Mouse (Mus musculus) left cerebral cortex, postnatal 4 days (tissue): ENCODE measurements around the gene Spsb1. TPM values are rescaled to one million over a fixed set of nuclear protein-coding genes. Genes with fewer than 3 reads are reported as not detected.
A peak's percentile ranks its signal among the peaks of the same experiment; 100 is the strongest.

ENCODE experiments used
- DNase-seq: peaks from one replicate; pipeline ENCODE4 v3.0.0-alpha.2; 2022
- intact Hi-C: fragments of 180-260 bp; cut with DNase I; formaldehyde crosslinking; loops from one replicate; pipeline ENCODE4 v1.15.1; 2025
- total RNA-seq, 2 experiments: library from RNA; stranded (reverse); gene quantifications; 2 replicates each; pipeline ENCODE4 v1.2.3; 2021

The Spsb1 gene
- total RNA-seq, 2 experiments from 2014 or later = 13.9 to 15.3 TPM

DNA sequence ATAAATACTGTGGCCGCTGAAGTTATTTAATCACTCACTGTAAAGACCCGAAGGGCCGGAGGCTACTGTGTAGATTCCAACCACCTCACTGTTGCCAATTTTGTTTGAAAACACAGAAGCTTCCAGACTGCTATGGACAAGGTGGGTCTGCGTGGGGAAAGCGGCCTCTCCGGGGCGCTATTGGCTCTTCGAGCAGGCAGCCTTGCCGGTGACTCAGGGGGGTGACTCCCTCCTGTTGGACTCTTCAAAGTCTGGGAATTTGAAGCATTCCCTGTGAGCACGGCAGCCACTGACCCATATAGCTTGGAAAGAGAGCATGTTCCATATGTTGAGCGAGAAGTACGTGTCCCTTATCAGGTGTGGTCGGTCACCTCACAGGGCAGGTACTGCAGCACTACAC lies 1.2 kb upstream of the Spsb1 start:
- no peak for DNase-seq
- intact Hi-C loops = loop anchor here (10.0 kb wide), 1 partner anchor 101 kb away; no protein-coding TSS in a partner anchor

DNA sequence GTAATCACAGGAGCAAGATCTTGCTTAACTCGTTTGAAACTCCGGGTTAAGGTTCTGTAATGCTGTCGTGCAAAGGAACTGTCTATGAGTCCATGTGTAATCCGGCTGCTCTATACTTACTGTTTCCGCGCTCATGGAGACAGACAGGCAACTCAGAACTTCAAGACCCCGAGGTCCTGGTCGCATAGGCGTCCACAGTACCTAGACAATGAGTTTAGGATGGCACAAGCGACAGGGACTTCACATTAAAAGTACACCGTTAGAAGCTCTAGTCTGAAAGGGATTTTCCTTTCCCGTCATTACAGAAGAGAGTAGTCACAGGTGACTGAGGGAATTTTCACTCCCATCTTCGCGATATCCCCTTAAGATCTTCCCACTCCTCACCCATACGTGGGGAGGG lies 788 bp upstream of the Spsb1 start:
- intact Hi-C loops = loop anchor here (10.0 kb wide), 1 partner anchor 101 kb away; no protein-coding TSS in a partner anchor
- DNase-seq = no peak

DNA sequence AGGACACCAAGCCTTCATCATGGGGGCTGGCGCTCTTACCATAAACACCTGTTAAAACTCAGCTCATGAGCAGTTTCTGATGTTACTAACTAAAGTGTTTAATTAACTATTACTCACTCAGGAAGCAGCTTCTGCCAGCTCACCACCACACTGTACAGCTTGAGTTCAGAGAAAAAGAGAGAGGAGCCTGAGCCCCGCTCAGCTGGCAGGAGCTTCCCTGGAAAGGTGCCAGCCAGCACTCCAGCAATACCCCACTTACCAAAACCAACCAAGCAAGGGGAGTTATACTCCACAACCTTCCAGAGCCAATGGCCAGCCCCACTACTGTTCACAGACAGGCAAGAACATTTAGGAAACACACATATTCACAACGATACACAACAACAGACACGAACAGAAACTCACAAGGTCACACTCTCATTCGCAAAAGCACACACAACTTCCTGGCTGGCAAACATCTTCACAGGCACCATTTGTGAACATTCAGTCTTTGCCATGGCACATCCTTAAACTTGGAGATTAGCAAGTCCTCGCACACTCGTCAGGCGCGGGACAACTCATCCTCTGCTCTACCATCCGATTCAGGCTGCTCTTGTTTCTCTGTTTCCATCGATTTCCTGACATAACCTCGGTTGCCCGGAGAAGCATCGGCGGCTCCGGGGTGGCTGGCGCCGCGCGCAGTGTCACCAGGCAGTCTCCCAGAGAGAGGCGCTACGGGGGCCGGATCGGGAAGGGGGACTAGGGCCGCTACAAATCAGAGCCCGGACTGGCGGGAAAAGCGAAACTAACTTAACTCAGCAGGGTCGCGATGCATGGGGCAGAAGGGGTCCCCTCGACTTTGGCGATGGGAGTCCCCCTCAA lies 992 bp downstream of the Spsb1 start:
- intact Hi-C loops = loop anchor here (10.0 kb wide), 1 partner anchor 99 kb away; no protein-coding TSS in a partner anchor
- DNase-seq = peak; percentile 79

DNA sequence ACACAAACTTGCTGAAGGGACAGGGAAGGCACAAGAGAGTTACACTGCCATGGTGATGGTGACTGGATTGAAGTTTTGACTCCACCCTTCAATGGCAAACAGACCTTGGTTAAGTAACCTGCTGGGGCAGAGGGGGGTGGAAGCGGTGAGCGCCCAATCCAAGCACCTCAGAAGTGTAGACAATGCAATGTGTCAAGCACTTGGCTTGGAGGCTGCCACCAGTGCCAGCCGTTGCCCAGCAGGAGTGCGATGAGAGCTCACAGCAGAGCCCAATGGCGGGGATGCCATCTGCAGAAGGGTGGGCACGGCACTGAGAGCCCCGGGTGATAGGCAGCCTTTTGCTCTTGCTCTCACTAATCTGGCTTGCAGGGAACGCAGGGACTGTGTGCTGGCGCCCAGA lies 2.6 kb downstream of the Spsb1 start:
- intact Hi-C loops = loop anchor here (10.0 kb wide), 1 partner anchor 97 kb away; no protein-coding TSS in a partner anchor
- DNase-seq = peak; percentile 74

DNA sequence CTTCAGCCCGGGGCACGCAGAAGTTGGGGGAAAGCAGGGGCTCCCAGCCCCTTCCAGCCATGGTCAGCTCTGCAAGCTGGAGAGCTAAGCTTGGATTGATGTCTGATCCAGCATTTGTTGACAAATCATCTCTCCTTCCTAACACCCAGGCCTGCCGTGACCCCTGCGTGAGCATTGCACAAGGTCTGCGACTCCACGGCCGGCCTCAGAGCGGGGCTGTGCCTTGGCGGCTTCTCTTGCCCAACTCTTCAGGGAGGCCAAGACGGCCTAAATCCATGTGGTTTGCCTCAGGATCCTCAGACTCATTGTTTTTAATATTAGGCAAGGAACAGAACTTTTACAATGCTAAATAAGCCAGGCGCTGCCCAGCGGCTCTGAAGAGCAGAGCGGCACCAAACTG lies 3.6 kb downstream of the Spsb1 start:
- no peak for DNase-seq
- intact Hi-C loops = loop anchor here (10.0 kb wide), 1 partner anchor 96 kb away; no protein-coding TSS in a partner anchor

DNA sequence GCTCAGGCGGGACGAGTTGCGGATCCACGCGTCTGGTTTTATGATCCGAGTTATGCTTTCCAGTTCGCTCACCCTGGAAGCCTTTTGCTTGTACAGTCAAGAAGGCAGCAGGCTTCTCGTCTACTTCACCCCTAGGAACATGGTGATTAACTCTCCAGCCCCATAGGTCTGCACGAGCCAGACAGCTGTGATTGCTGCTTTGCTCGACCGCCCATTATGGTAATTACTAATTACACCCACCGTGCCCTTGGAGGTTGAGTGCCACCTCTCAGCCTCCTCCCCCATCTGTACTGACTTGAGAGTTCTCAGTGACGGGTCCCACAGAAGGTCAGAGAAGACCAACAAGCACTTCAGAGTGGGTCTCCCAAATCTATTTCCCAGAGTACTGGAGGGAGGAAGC lies 5.2 kb downstream of the Spsb1 start:
- DNase-seq = no peak
- intact Hi-C loops = loop anchor here (10.0 kb wide), 1 partner anchor 95 kb away; no protein-coding TSS in a partner anchor

DNA sequence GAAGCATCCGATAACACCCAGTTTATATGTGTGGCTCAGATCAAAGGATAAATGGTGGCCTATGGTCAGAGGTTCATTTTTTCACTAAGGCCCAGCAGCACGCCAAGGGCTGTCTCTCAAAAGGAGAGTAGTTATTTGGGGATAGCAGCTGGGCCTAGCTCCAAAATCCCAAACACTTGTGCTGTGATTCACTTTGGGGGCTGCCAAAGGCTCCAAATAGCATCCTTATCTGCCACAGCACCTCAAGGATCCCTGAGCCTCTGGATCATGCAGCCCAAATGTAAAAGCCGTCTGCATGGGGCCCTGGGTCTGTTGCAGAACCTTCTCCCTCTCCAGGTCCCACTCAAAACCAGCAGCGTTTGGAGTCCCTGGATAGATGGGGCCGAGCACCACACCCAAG lies 6.7 kb downstream of the Spsb1 start:
- DNase-seq = no peak
- intact Hi-C loops = no loop called here

DNA sequence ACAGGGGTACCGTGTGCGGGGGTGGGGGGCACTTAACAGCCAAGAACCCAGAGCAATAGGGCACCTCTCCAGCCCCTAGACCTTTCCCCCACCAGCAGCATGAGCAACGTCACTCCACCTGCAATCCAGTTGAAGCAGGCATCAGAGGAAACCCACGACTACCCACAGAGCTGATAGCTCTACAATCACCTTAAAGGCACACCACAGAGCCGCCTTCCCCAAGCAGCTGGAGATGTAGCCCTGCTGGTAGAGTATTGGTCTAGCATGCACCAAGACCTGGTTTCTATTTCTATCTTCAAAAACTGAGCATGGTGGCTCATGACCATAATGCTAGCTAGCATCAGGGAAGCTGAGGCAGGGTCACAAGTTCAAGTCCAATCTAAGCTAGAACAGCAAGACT lies 7.4 kb downstream of the Spsb1 start:
- DNase-seq = no peak
- intact Hi-C loops = no loop called here

DNA sequence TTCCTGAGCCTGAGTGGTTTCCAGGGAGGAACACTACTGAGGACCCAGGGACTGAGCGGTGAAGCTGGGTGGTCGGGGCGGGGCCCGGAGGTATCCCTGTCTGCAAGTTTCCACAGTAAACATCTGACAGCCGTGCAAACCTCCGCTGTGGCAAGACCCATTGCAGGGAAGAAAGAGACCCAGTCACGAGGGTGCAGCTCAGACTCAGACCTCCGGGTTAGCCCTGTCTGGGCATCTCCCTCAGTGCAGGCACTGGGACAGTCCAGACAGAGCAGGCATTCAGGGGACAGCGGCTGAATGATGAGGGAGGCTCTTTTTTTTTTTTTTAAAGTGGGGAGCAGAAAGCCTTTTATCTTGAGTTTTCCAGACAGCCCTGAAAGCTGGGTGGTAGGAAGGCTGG lies 9.6 kb downstream of the Spsb1 start:
- intact Hi-C loops = no loop called here

DNA sequence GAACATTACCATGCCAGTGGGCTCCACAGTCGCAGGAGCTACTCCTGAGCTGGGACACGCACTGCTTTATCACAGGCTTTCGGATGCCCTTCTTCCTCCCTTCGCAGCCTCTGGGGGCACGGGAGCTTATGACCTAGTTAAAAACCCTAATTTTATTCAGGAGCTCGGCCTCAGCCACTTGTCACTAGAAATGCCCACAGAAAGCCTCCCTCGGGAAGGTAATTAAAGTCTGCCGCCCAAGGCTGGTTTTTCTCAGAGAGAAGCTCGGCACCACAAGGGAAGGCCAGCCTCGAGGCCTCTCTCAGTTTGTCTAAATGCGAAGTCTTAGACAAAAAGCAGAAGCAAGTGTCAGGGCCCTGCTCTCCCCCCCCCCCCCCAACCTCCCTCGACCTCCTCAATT lies 10.6 kb downstream of the Spsb1 start:
- intact Hi-C loops = no loop called here
- DNase-seq = no peak

More for the DNA sequence above, 9.6 kb downstream of the Spsb1 start:
- no peak for DNase-seq

DNA sequence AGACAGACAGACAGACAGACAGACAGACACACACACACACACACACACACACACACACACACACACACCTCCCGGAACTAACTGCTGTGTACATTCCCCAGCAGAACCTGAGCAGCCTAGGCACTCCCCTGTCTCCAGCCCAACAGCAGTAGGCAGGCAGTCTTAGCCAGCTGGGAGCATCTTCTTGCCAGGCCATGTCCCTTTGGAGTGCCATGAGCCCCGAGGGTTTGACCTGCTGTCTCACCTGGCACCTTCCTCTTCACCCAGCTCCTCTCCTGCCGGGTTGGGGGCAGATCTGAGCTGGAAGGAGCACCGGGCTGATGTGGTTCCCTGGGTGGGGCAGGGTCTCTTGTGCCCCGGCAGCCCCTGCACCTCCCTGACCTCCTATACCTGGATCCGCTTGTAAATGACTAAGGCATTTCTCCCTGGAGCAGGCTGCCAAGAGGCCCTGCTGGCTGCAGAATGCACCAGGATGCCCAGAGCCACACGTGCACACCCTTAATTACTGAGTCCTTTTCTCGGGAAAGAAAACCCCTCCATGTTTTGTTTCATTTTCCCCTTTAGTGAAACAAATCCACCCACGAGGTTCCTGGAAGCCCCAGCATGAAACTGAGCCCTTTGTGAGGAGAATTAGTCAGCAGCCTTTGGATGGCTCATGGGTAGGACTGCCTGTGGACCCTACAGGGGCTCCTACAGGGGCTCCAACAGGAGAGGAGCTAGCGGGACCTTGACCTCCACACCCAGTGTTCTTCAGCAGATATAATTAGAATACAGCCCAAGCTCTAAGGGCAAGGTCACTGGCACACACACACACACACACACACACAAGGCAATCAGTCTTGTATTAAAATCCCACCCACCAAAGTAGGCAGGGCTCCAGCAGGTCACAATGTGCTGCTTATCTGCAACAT lies 11.8 kb downstream of the Spsb1 start:
- DNase-seq = no peak
- intact Hi-C loops = no loop called here

DNA sequence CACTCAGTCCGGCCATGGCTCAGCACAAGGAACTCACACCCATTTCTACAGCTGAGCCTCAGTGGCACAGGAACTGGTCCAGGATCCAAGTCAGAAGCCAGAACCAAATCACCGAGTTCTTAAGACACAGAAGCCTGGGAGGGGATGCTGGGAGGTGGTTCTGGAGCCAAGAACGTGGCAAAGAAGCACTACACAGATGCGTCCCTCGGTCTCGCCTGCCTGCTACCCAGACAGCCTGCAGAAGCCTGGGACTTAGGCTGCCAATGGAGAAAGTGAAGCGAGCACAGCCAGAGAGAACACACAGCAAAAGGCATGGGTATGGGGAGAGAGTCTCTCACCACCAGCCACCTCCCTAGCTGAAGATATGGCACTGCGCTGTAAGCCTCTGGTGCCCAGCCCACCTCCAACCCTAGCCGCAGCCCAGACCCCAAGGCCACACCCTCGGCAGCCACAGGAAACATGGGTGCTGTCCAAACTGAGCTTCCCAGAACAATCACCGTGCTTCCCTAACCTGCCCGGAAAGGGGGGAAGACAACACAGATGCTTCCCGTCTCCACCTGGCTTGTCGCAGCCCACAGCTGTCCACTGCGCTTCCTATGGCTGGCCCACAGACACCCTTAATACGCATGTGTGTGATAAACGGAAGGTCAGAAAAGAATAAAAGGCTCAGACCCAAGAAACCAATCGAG lies 13.6 kb downstream of the Spsb1 start:
- intact Hi-C loops = no loop called here
- no peak for DNase-seq

DNA sequence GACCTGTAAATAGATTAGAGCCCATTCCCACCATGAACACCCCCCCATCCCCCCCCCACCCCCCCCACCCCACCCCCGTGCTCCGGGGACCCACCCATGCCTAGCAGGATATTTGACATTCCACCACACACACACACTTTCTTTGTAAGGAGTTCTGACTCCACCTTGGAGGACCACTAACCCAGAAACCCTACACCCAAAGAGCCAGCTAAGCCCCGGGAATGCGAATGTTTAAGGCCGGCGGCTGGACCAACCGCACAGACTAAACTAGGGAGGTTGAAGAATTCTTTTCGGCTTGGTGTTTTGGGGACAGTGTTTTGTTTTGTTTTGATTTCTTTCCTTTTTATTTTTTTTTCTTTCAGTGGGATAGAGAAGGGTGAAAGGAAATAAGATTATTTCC lies 16.1 kb downstream of the Spsb1 start:
- no peak for DNase-seq
- intact Hi-C loops = no loop called here

DNA sequence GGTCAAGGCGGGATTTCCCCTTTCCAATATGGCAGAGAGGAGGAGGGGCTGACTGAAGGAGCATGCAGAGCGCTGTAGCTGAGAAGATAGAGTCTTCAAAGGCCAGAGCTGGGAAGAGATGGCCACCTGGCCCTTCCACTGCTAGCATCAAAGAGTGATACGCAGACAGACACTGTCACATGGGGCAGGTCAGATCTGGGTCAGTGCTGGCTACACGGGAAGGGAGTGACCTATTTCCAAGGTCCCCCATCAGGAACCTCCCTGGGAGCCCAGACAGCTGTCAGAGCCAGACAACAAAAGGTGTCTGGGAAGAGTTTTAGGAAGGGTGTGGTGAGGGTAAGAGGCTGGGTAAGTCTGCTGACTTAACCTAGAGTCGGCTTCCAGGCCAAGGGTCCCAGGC lies 17.9 kb downstream of the Spsb1 start:
- intact Hi-C loops = no loop called here
- DNase-seq = no peak

DNA sequence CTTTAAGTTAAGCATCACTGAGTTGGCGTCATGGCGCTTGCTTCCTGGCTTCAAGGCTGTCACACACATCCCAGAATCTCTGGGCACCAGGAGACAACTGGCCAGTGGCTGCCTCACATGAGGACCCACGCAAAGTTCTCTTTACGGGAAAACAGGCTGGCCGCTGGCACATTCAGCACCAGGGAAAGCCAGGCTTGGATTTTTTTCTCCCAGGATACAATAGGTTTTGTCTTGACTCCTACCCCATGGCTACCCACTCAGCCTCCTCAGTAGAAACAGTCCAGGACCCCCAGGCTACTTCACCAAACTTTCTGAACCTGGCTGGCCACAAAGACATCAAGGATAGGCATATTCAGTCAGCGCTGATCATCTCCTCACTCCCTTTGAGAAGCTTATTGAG lies 19.4 kb downstream of the Spsb1 start:
- DNase-seq = no peak
- intact Hi-C loops = no loop called here

DNA sequence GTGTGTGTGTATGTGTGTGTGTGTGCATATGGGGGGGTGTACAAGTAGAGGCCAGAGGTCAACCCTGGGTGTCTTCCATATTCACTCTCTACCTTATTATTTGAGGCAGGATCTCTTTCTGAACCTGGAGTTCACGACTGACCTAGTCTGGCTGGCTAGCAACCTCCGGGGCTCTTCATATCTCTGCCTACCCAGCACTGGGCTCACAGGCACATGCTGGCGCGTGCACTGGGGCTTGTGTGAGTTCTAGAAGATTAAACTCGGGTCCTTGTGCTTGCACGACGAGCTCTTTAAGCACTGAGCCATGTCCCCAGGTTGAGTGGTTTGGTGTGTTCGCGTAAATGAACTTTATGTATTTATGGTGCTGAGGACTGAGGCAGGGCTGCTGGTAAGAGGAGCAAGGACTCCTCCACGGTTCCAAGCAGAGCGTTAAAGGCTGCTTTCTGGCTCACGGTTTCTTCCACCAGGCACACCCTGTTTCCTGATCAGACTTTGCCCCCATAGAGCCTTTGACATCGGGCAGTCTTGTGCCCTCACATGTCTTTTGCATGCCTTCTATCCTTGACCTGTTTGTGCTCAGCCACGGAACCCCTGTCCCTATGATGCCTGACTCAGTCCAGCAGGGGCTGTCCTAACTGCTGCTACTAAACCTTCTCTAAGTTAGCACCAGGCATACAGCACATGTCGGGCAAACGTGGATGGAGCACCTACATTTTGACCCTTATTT lies 21.2 kb downstream of the Spsb1 start:
- DNase-seq = no peak
- intact Hi-C loops = no loop called here

DNA sequence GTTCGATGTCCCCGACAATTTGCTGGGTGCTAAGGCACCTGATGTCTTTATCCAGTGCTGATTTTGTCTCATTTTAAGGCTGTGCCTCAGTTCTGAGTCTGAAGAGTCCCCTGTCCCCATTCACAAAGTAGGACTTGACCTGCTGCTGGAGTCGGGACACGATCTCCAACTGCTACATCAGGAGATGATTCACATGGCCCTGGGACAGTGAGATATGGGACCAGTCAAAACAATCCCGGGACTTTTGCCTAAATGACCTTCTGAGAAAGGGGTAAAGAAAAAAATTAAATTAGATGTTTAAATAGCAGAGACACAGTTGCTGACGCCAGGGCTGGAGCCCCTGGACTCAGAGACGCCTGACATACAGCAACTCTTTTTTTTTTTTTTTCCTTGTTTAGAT lies 21.8 kb downstream of the Spsb1 start:
- no peak for DNase-seq
- intact Hi-C loops = no loop called here

DNA sequence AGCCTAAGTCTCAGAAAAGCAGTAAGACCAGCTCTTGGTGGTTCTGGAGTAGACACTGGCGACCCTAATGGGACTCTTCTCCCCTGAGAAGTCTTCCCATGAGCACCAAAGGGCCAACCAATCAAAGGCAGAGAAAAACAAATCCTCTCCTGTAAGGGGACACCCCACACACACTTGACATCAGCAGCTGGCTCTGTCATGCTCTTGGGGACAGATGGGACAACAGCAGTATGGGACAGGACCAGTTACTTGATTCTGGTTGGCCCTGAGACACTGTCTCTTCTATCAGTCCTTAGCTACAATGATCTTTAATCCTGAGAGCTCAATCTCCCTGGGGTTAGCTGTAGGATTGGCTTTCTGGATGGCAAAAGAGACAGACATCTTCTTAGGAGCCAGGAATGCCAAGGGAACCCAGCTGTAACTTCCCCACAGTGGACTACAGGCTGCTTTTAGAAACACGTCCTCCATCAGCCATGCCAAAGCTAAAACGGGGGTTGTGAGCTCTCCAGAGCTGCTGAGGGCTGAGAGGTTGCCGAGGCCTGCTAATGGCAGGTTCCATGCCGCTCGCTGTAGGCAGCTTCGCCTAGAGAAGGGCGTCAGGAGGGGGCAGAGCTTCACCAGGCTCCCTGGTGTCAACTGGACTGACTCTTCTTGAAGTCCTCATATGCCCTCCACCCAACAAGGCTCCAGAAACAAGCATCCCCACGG lies 22.6 kb downstream of the Spsb1 start:
- intact Hi-C loops = no loop called here
- DNase-seq = no peak

DNA sequence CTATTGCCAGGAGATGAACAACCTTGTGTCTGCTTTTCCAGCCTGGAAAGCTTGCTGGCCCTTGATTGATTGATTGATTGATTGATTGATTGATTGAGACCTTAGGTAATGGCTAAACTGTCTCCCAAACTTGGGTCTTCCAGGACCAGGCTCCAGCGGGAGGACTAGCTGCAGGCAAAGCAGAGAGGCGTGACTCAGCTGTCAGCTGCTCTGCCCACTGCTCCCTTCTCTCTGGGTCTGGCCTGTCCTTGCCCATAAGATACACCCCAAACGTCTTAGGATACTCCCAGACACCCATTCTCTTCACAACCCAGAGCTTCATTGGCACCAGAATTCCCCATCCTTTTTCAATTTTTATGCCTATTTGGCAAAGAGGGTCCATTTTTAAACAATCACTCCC lies 24.1 kb downstream of the Spsb1 start:
- intact Hi-C loops = no loop called here

DNA sequence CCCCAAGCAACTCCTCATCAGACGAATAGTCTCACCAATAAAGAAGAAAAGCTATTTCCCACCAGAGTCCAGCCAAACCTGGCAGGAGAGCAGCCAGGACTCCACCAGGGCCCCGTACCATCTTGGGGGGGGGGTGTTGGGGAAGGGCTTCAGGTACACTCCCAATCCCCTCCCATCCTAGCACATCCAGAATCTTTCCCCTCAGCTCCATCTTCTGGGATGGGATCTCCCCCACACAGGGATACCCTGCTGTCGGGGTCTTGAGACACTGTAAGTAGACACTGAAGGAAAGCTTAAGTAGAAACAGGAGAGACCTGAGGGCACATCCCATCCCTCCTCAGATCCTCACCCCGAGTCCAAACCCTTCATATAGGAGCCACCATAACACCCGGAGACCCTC lies 31.8 kb downstream of the Spsb1 start:
- intact Hi-C loops = no loop called here
- no peak for DNase-seq

More for the DNA sequence above, 24.1 kb downstream of the Spsb1 start:
- no peak for DNase-seq
